8 mouse cellular contexts compared by ENCODE assay signal in genomic region chr5:145201321-145201991, GRCm38 (mm10). TPM values are rescaled to one million over a fixed set of nuclear protein-coding genes. Genes with fewer than 3 reads are reported as not detected.
A peak's percentile ranks its signal among the peaks of the same experiment; 100 is the strongest.
DNase-seq lines count a peak whose midpoint lies in the region; ATAC-seq and TF ChIP-seq lines count a peak whose summit lies in the region.

Gene Zkscan14, minus strand, starts transcription at chr5:145201868.

- ATAC-seq in forebrain, embryonic 14.5 days, result peak; percentile 18; the same call in 1 of the 2 replicates
- peak; percentile 23; the same call in 1 of the 2 replicates for ATAC-seq in lung, embryonic 14.5 days (ENCODE audit: insufficient read depth)
- peak; percentile 74 for ATAC-seq in neutrophil, adult 5-6 weeks (ENCODE audit: extremely low read depth, insufficient number of reproducible peaks, low FRiP score, poor library complexity, severe bottlenecking)

- peaks cover 0 to 18% of the 10 kb centered on the region in 2 experiments; a peak in 2 of 4 replicates for H3K4me1 ChIP-seq in MEL (ENCODE audit: control insufficient read depth in 1 of 2, insufficient read depth in 2 of 2, low read length in 2 of 2)
- H3K4me1 ChIP-seq in forebrain, embryonic 14.5 days (ENCODE audit: control insufficient read depth, insufficient read depth, low read length), result peaks cover 18% of the 10 kb centered on the region
- H3K4me1 ChIP-seq in lung, embryonic 14.5 days (ENCODE audit: insufficient read depth), result no peaks in the 10 kb centered on the region; the same call in 1 of the 2 replicates

- peaks cover 22% of the 10 kb centered on the region for H3K79me2 ChIP-seq in MEL (ENCODE audit: control insufficient read depth, insufficient read depth, low read length, poor library complexity)

- intact Hi-C loops in heart, postnatal 25 days (cut with DNase I), result no loop called here

- peak; percentile 55 to 82; a peak in 2 of 4 replicates for TF ChIP-seq POLR2A in MEL (IDR thresholded peaks at IDR 0.05; ENCODE audit: control insufficient read depth in 1 of 2, insufficient read depth in 1 of 2, low read depth in 1 of 2, low read length in 2 of 2, poor library complexity in 1 of 2)

- no peaks in the 10 kb centered on the region for H3K27me3 ChIP-seq in MEL (ENCODE audit: control insufficient read depth in 1 of 2, insufficient read depth in 2 of 2, low read length in 2 of 2)
- no peaks in the 10 kb centered on the region for H3K27me3 ChIP-seq in forebrain, embryonic 14.5 days (replicated peaks; ENCODE audit: control insufficient read depth, insufficient read depth, low read length)
- no peaks in the 10 kb centered on the region for H3K27me3 ChIP-seq in lung, embryonic 14.5 days (ENCODE audit: insufficient read depth, low read length)

- H3K27ac ChIP-seq in MEL (ENCODE audit: control insufficient read depth, low read depth, low read length), result peak within 1 kb of the TSS; percentile 81
- H3K27ac ChIP-seq in forebrain, embryonic 14.5 days (ENCODE audit: low read depth, low read length), result 0 out of 2 replicates have a peak within 1 kb of the TSS, but pooled peaks have one; percentile 4
- H3K27ac ChIP-seq in lung, embryonic 14.5 days (ENCODE audit: low read depth), result peak within 1 kb of the TSS; percentile 32; the same call in 1 of the 2 replicates

- H3K9ac ChIP-seq in MEL (ENCODE audit: control insufficient read depth, low read depth, low read length, poor library complexity, severe bottlenecking), result peak within 1 kb of the TSS; percentile 95
- H3K9ac ChIP-seq in forebrain, embryonic 14.5 days (ENCODE audit: low read length), result peak within 1 kb of the TSS; percentile 80
- peak within 1 kb of the TSS; percentile 79 for H3K9ac ChIP-seq in lung, embryonic 14.5 days

- H3K4me3 ChIP-seq in MEL (ENCODE audit: control insufficient read depth in 1 of 2, insufficient read depth in 1 of 2, low read depth in 2 of 2, low read length in 2 of 2), result peak within 1 kb of the TSS; percentile 98 to 100
- H3K4me3 ChIP-seq in forebrain, embryonic 14.5 days (ENCODE audit: low read depth, low read length), result peak within 1 kb of the TSS; percentile 82
- peak within 1 kb of the TSS; percentile 74 for H3K4me3 ChIP-seq in lung, embryonic 14.5 days (ENCODE audit: low read depth, low read length)

- WGBS in forebrain, embryonic 14.5 days, result 2% methylated on average over 37 of the region's 37 CpGs
- 1% methylated on average over 37 of the region's 37 CpGs for WGBS in lung, embryonic 14.5 days

- TF ChIP-seq EP300 in MEL (IDR thresholded peaks at IDR 0.05; ENCODE audit: low read depth in 1 of 2, low read length in 2 of 2), result no peak

- peak; percentile 96 for DNase-seq in MEL (ENCODE audit: low read depth, low spot score)
- DNase-seq in cerebellum, adult 11 months, result peak; percentile 67
- peak; percentile 97 for DNase-seq in forebrain, embryonic 14.5 days (ENCODE audit: low spot score)
- peak; percentile 54 for DNase-seq in heart, postnatal 25 days (ENCODE audit: low spot score)
- DNase-seq in layer of hippocampus, adult 18-20 months (ENCODE audit: low spot score in 2 of 2), result peak; percentile 64 to 85
- peak; percentile 95 for DNase-seq in lung, embryonic 14.5 days
- peak; percentile 82 for DNase-seq in testis, postnatal 14 days (ENCODE audit: low spot score)

- TF ChIP-seq RAD21 in MEL (IDR thresholded peaks at IDR 0.05; ENCODE audit: low read depth, low read length), result no peak

- H3K36me3 ChIP-seq in MEL (ENCODE audit: control insufficient read depth in 1 of 2, insufficient read depth in 2 of 2, low read length in 2 of 2), result peaks cover 0 to 13% of the 10 kb centered on the region in 2 experiments; a peak in 2 of 4 replicates
- peaks cover 8% of the 10 kb centered on the region; the same call in 1 of the 2 replicates for H3K36me3 ChIP-seq in forebrain, embryonic 14.5 days (ENCODE audit: control insufficient read depth, insufficient read depth, low read length)
- 0 out of 2 replicates have a peak, but pooled peaks cover 6% of the 10 kb centered on the region for H3K36me3 ChIP-seq in lung, embryonic 14.5 days (ENCODE audit: insufficient read depth)

- H3K9me3 ChIP-seq in MEL (replicated peaks; ENCODE audit: insufficient read depth, low read length), result no peaks in the 10 kb centered on the region
- no peaks in the 10 kb centered on the region for H3K9me3 ChIP-seq in forebrain, embryonic 14.5 days (replicated peaks; ENCODE audit: control insufficient read depth, low read length)
- no peaks in the 10 kb centered on the region for H3K9me3 ChIP-seq in lung, embryonic 14.5 days (ENCODE audit: low read depth, low read length)

- peak within 1 kb of the TSS; percentile 94 for H3K4me2 ChIP-seq in forebrain, embryonic 14.5 days (ENCODE audit: low read length)
- H3K4me2 ChIP-seq in lung, embryonic 14.5 days, result peak within 1 kb of the TSS; percentile 92

- TF ChIP-seq CTCF in MEL (IDR thresholded peaks at IDR 0.05 in 2 of 3, conservative IDR thresholded peaks at IDR 0.05 in 1 of 3; ENCODE audit: control insufficient read depth in 1 of 3, insufficient read depth in 1 of 3, low read depth in 2 of 3, low read length in 3 of 3, poor library complexity in 1 of 3, severe bottlenecking in 1 of 3), result no peak
- no peak for TF ChIP-seq CTCF in lung, embryonic 14.5 days (IDR thresholded peaks at IDR 0.05; ENCODE audit: low read depth)

TF ChIP-seq in MEL, 35 proteins besides CTCF, POLR2A, EP300 and RAD21:
- TF ChIP-seq SIN3A (IDR thresholded peaks at IDR 0.05; ENCODE audit: low read length), result peak; percentile 99
- peak; percentile 74; the same call in 1 of the 2 replicates for TF ChIP-seq POLR2AphosphoS2 (IDR thresholded peaks at IDR 0.05; ENCODE audit: low read length)
- peak; percentile 47 for TF ChIP-seq USF1 (IDR thresholded peaks at IDR 0.05; ENCODE audit: low read depth, low read length)
- TF ChIP-seq POLR2AphosphoS5 (IDR thresholded peaks at IDR 0.05; ENCODE audit: borderline replicate concordance, low read depth, low read length), result no peak
- TF ChIP-seq JUND (IDR thresholded peaks at IDR 0.05; ENCODE audit: low read depth, low read length), result no peak
- TF ChIP-seq USF2 (IDR thresholded peaks at IDR 0.05; ENCODE audit: borderline replicate concordance in 1 of 2, insufficient read depth in 1 of 2, low read depth in 1 of 2, low read length in 2 of 2), result no peak
- TF ChIP-seq MXI1 (IDR thresholded peaks at IDR 0.05; ENCODE audit: low read depth, low read length), result peak; percentile 97
- no peak for TF ChIP-seq MYB (IDR thresholded peaks at IDR 0.05; ENCODE audit: low read depth, low read length)
- TF ChIP-seq UBTF (IDR thresholded peaks at IDR 0.05; ENCODE audit: borderline replicate concordance, insufficient read depth, low read depth, low read length), result 0 out of 2 replicates have a peak, but pooled peaks have one; percentile 20
- no peak for TF ChIP-seq CHD2 (IDR thresholded peaks at IDR 0.05; ENCODE audit: low read length)
- no peak; the same call in 1 of the 2 replicates for TF ChIP-seq KAT2A (conservative IDR thresholded peaks at IDR 0.05; ENCODE audit: low read depth, low read length)
- TF ChIP-seq ELF1 (IDR thresholded peaks at IDR 0.05; ENCODE audit: low read depth, low read length), result peak; percentile 83
- no peak for TF ChIP-seq NRF1 (IDR thresholded peaks at IDR 0.05; ENCODE audit: insufficient read depth, low read depth, low read length, poor library complexity, severe bottlenecking)
- no peak for TF ChIP-seq TAL1 (IDR thresholded peaks at IDR 0.05; ENCODE audit: low read length)
- TF ChIP-seq ZC3H11A (IDR thresholded peaks at IDR 0.05; ENCODE audit: low read depth, low read length), result no peak
- 0 out of 2 replicates have a peak, but pooled peaks have one; percentile 32 for TF ChIP-seq TCF12 (IDR thresholded peaks at IDR 0.05; ENCODE audit: low read depth, low read length)
- TF ChIP-seq ZKSCAN1 (IDR thresholded peaks at IDR 0.05; ENCODE audit: low read depth, low read length), result no peak
- TF ChIP-seq NELFE (IDR thresholded peaks at IDR 0.05; ENCODE audit: low read depth, low read length), result peak; percentile 75
- TF ChIP-seq ZNF384 (IDR thresholded peaks at IDR 0.05; ENCODE audit: low read depth, low read length), result 0 out of 2 replicates have a peak, but pooled peaks have one; percentile 9
- TF ChIP-seq GABPA (IDR thresholded peaks at IDR 0.05; ENCODE audit: low read depth, low read length), result peak; percentile 20; the same call in 1 of the 2 replicates
- peak; percentile 82 for TF ChIP-seq ZMIZ1 (IDR thresholded peaks at IDR 0.05; ENCODE audit: low read depth, low read length)
- peak; percentile 42; the same call in 1 of the 2 replicates for TF ChIP-seq ETS1 (IDR thresholded peaks at IDR 0.05; ENCODE audit: low read depth, low read length)
- peak; percentile 93 for TF ChIP-seq HCFC1 (IDR thresholded peaks at IDR 0.05; ENCODE audit: low read depth, low read length)
- peak; percentile 82; the same call in 1 of the 2 replicates for TF ChIP-seq TBP (IDR thresholded peaks at IDR 0.05; ENCODE audit: low read depth, low read length)
- no peak for TF ChIP-seq RCOR1 (IDR thresholded peaks at IDR 0.05; ENCODE audit: low read depth, low read length)
- no peak for TF ChIP-seq CHD1 (IDR thresholded peaks at IDR 0.05; ENCODE audit: low read depth, low read length)
- TF ChIP-seq MYC (IDR thresholded peaks at IDR 0.05; ENCODE audit: low read depth, low read length), result peak; percentile 41; the same call in 1 of the 2 replicates
- TF ChIP-seq MAX (IDR thresholded peaks at IDR 0.05; ENCODE audit: low read length), result peak; percentile 80
- TF ChIP-seq MAZ (IDR thresholded peaks at IDR 0.05; ENCODE audit: low read depth, low read length), result no peak
- TF ChIP-seq BHLHE40 (IDR thresholded peaks at IDR 0.05; ENCODE audit: borderline replicate concordance, low read depth, low read length), result peak; percentile 53; the same call in 1 of the 2 replicates
- no peak for TF ChIP-seq MAFK (IDR thresholded peaks at IDR 0.05; ENCODE audit: borderline replicate concordance, low read depth, low read length)

RNA-seq across cellular contexts. Expression of gene Zkscan14, which starts in this region (rescaled TPM):
- total RNA-seq in MEL (2012; rRNA removed), result 6.7 and 7.1 TPM in 2 replicates
- polyA plus RNA-seq in MEL (2012; ENCODE audit: insufficient read depth in 1 of 2, insufficient read length in 2 of 2, low read depth in 1 of 2, low replicate concordance in 2 of 2, missing spikeins in 1 of 2), result 1 to 10 TPM in 1 of 2 experiments, not detected in 1; 7.5 TPM
- 14.9 and 16.4 TPM in 2 replicates for polyA plus RNA-seq in forebrain, embryonic 14.5 days (2014; fragmentation: Nextera tagmentation; extraction: Ambion mirVana)
- total RNA-seq in heart, postnatal 25 days (2021), result 1 to 10 TPM; 6.2 to 7.2 TPM
- total RNA-seq in layer of hippocampus, adult 18-20 months (2021), result 10 to 100 TPM; 12.6 to 12.8 TPM
- polyA plus RNA-seq in lung, embryonic 14.5 days (2014; fragmentation: Nextera tagmentation; extraction: Ambion mirVana), result 7.0 and 7.5 TPM in 2 replicates
- total RNA-seq in neutrophil, adult 5-6 weeks (2017), result 39.6 and 44.0 TPM in 2 replicates

Comparison
In these comparisons a context has a peak if more than half of its experiments do, and no peak if none do; other contexts are left out.
1. Peak in every context shown above with its lines: DNase-seq, ATAC-seq, H3K4me3 ChIP-seq and H3K27ac ChIP-seq.
2. H3K27ac ChIP-seq: peak in every context shown above with its lines; median percentile 81 in MEL; 32 in lung, embryonic 14.5 days; 4 in forebrain, embryonic 14.5 days.
3. ATAC-seq: peak in every context shown above with its lines; median percentile 74 in neutrophil, adult 5-6 weeks; 23 in lung, embryonic 14.5 days; 18 in forebrain, embryonic 14.5 days.